Mouse (Mus musculus): ENCODE results near the gene Abcg2. TPM values are rescaled to one million over a fixed set of nuclear protein-coding genes. Genes with fewer than 3 reads are reported as not detected.

Gene Abcg2
- polyA plus RNA-seq, 1 experiment from 2014 or later, result 44.1 TPM

- no peak overlapping the region for H3K4me3 ChIP-seq (ENCODE audit: low read depth, low read length)
- no peak overlapping the region for H3K27ac ChIP-seq (ENCODE audit: low read depth, low read length)
- H3K4me2 ChIP-seq (ENCODE audit: low read depth, low read length, severe bottlenecking), result no peak overlapping the region
- no peaks in the 10 kb centered on the region for H3K4me1 ChIP-seq (replicated peaks; ENCODE audit: control insufficient read depth, insufficient read depth, low read length)
- DNase-seq (ENCODE audit: low spot score), result peak; percentile 55
- H3K9ac ChIP-seq (ENCODE audit: low read length), result no peak overlapping the region
- no peaks in the 10 kb centered on the region for H3K36me3 ChIP-seq (ENCODE audit: control insufficient read depth, insufficient read depth, low read length)
- 67% methylated on average over 4 of the region's 4 CpGs for WGBS
- peaks cover 6% of the 10 kb centered on the region; the same call in 1 of the 2 replicates for H3K9me3 ChIP-seq (ENCODE audit: control insufficient read depth, low read length)
- peak; percentile 82 for ATAC-seq (replicated peaks; ENCODE audit: low FRiP score)
- no peaks in the 10 kb centered on the region for H3K27me3 ChIP-seq (ENCODE audit: control insufficient read depth, insufficient read depth, low read length)
These were observed 26.7 kb downstream of the Abcg2 start for GRCm38 (mm10) chr6:58610760-58611654.

- Histone ChIP-seq H3K9ac (ENCODE audit: low read length) (no peak overlapping the region), H3K36me3 (ENCODE audit: control insufficient read depth, insufficient read depth, low read length) (no peaks in the 10 kb centered on the region), H3K9me3 (ENCODE audit: control insufficient read depth, low read length) (no peaks in the 10 kb centered on the region), H3K27ac (ENCODE audit: low read depth, low read length) (no peak overlapping the region), H3K27me3 (ENCODE audit: control insufficient read depth, insufficient read depth, low read length) (no peaks in the 10 kb centered on the region), H3K4me1 (replicated peaks; ENCODE audit: control insufficient read depth, insufficient read depth, low read length) (no peaks in the 10 kb centered on the region), H3K4me2 (ENCODE audit: low read depth, low read length, severe bottlenecking) (no peak overlapping the region), H3K4me3 (ENCODE audit: low read depth, low read length) (no peak overlapping the region)
- 85% methylated on average over 5 of the region's 5 CpGs for WGBS
- no peak for DNase-seq (ENCODE audit: low spot score)
- ATAC-seq (replicated peaks; ENCODE audit: low FRiP score), result no peak
These were observed 39.8 kb downstream of the Abcg2 start for GRCm38 (mm10) chr6:58624126-58624525.

DNA sequence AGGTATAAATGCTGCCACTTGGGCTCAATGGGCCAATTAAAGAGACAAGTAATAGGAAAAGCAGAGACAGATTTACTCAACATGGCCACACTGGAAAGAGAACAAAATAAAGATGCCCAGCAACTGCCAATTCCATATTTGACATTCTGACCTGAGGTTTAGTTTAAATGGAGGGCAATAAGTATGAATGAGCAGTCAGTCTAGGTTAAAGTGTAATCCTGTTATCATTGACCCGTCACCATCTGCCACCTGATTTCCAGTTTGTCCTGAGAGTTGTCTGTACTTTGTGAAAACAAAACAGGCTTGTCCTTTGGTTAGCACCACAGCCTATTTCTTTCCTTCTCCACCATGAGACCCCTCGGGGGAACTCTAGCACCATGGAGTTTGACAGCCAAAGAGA is 44.9 kb downstream of the Abcg2 start:
- Histone ChIP-seq H3K9ac (ENCODE audit: low read length) (no peak overlapping the region), H3K4me2 (ENCODE audit: low read depth, low read length, severe bottlenecking) (no peak overlapping the region), H3K27ac (ENCODE audit: low read depth, low read length) (no peak overlapping the region), H3K4me1 (replicated peaks; ENCODE audit: control insufficient read depth, insufficient read depth, low read length) (no peaks in the 10 kb centered on the region), H3K4me3 (ENCODE audit: low read depth, low read length) (no peak overlapping the region), H3K36me3 (ENCODE audit: control insufficient read depth, insufficient read depth, low read length) (no peaks in the 10 kb centered on the region), H3K9me3 (ENCODE audit: control insufficient read depth, low read length) (no peaks in the 10 kb centered on the region), H3K27me3 (ENCODE audit: control insufficient read depth, insufficient read depth, low read length) (no peaks in the 10 kb centered on the region)
- no peak for ATAC-seq (replicated peaks; ENCODE audit: low FRiP score)
- WGBS, result 94% methylated on average over 2 of the region's 2 CpGs
- no peak for DNase-seq (ENCODE audit: low spot score)

DNA sequence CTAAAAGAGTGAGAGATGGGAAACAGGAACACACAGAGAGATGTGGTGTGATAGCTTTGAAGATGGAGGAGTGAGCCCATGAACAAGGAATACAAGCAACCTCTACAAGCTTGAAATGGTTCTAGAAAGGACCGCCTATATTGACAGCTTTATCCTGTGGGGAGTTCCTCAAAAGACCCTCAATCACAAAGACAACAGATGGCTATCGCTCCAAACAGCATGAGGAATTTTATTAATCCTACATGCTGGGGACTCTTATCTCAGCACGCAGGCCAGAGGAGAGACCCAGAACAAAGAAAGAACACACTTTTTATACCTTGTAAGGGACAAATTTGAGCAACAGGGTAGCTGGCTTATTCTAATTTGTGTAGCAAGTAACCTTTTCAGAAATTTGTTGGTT is 48.1 kb downstream of the Abcg2 start:
- Histone ChIP-seq H3K27me3 (ENCODE audit: control insufficient read depth, insufficient read depth, low read length) (no peaks in the 10 kb centered on the region), H3K4me1 (replicated peaks; ENCODE audit: control insufficient read depth, insufficient read depth, low read length) (no peaks in the 10 kb centered on the region), H3K4me3 (ENCODE audit: low read depth, low read length) (no peak overlapping the region), H3K36me3 (ENCODE audit: control insufficient read depth, insufficient read depth, low read length) (no peaks in the 10 kb centered on the region), H3K9ac (ENCODE audit: low read length) (no peak overlapping the region), H3K4me2 (ENCODE audit: low read depth, low read length, severe bottlenecking) (no peak overlapping the region), H3K9me3 (ENCODE audit: control insufficient read depth, low read length) (no peaks in the 10 kb centered on the region), H3K27ac (ENCODE audit: low read depth, low read length) (no peak overlapping the region)
- DNase-seq (ENCODE audit: low spot score) (no peak), ATAC-seq (replicated peaks; ENCODE audit: low FRiP score) (no peak)
- 73% methylated on average over 3 of the region's 3 CpGs for WGBS

DNA sequence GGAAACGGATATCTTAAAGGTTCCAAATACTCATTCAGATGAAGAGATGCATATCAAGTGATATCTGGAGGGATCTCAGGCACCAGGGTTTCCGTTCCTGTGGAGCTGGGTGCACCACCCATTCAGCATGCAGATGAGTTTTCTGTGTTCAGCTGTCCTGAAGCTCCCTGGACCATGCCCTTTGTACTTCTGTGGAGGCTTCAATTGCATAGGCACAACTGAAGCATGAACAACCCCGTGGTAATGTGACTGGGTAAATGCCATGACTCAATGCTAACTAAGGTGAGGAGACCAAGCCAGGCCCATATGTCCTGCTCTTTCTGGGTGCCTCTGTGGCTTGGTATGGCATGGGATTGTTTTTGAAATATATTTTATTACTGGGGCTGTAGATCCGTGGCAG is 49.4 kb downstream of the Abcg2 start:
- Histone ChIP-seq H3K9ac (ENCODE audit: low read length) (no peak overlapping the region), H3K4me2 (ENCODE audit: low read depth, low read length, severe bottlenecking) (no peak overlapping the region), H3K4me3 (ENCODE audit: low read depth, low read length) (no peak overlapping the region), H3K36me3 (ENCODE audit: control insufficient read depth, insufficient read depth, low read length) (no peaks in the 10 kb centered on the region), H3K27me3 (ENCODE audit: control insufficient read depth, insufficient read depth, low read length) (no peaks in the 10 kb centered on the region), H3K4me1 (replicated peaks; ENCODE audit: control insufficient read depth, insufficient read depth, low read length) (no peaks in the 10 kb centered on the region), H3K27ac (ENCODE audit: low read depth, low read length) (no peak overlapping the region), H3K9me3 (ENCODE audit: control insufficient read depth, low read length) (no peaks in the 10 kb centered on the region)
- DNase-seq (ENCODE audit: low spot score) (no peak), ATAC-seq (replicated peaks; ENCODE audit: low FRiP score) (no peak)
- WGBS, result 75% methylated on average over 4 of the region's 4 CpGs

- no peak overlapping the region for H3K27ac ChIP-seq (ENCODE audit: low read depth, low read length)
- no peaks in the 10 kb centered on the region for H3K4me1 ChIP-seq (replicated peaks; ENCODE audit: control insufficient read depth, insufficient read depth, low read length)
- H3K4me3 ChIP-seq (ENCODE audit: low read depth, low read length), result no peak overlapping the region
- H3K36me3 ChIP-seq (ENCODE audit: control insufficient read depth, insufficient read depth, low read length), result no peaks in the 10 kb centered on the region
- H3K9ac ChIP-seq (ENCODE audit: low read length), result no peak overlapping the region
- H3K27me3 ChIP-seq (ENCODE audit: control insufficient read depth, insufficient read depth, low read length), result no peaks in the 10 kb centered on the region
- no peak overlapping the region for H3K4me2 ChIP-seq (ENCODE audit: low read depth, low read length, severe bottlenecking)
- DNase-seq (ENCODE audit: low spot score) (no peak), ATAC-seq (replicated peaks; ENCODE audit: low FRiP score) (no peak)
- H3K9me3 ChIP-seq (ENCODE audit: control insufficient read depth, low read length), result no peaks in the 10 kb centered on the region
These were observed 54.2 kb downstream of the Abcg2 start for GRCm38 (mm10) chr6:58638566-58638965.

DNA sequence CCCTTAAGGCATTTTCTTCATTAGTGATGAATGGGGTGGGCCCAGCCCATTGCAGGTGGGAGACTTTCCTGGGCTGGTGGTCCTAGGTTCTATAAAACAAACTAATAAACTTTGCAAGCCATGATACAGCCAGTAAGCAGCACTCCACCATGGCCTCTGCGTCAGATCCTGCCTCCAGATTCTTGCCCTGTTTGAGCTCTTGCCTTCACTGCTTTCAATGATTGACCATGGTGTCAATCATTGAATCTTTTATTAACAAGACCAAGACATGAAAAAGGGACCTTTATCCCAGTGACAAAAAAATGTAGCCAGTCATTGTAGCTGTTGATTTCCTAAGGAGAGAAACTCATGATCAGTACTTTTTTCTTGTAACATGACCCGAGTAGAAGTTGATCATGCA is 55.1 kb downstream of the Abcg2 start:
- Histone ChIP-seq H3K27me3 (ENCODE audit: control insufficient read depth, insufficient read depth, low read length) (no peaks in the 10 kb centered on the region), H3K27ac (ENCODE audit: low read depth, low read length) (no peak overlapping the region), H3K4me1 (replicated peaks; ENCODE audit: control insufficient read depth, insufficient read depth, low read length) (no peaks in the 10 kb centered on the region), H3K9me3 (ENCODE audit: control insufficient read depth, low read length) (no peaks in the 10 kb centered on the region), H3K9ac (ENCODE audit: low read length) (no peak overlapping the region), H3K4me2 (ENCODE audit: low read depth, low read length, severe bottlenecking) (no peak overlapping the region), H3K36me3 (ENCODE audit: control insufficient read depth, insufficient read depth, low read length) (no peaks in the 10 kb centered on the region), H3K4me3 (ENCODE audit: low read depth, low read length) (no peak overlapping the region)
- 85% methylated on average over 2 of the region's 2 CpGs for WGBS
- DNase-seq (ENCODE audit: low spot score) (no peak), ATAC-seq (replicated peaks; ENCODE audit: low FRiP score) (no peak)

DNA sequence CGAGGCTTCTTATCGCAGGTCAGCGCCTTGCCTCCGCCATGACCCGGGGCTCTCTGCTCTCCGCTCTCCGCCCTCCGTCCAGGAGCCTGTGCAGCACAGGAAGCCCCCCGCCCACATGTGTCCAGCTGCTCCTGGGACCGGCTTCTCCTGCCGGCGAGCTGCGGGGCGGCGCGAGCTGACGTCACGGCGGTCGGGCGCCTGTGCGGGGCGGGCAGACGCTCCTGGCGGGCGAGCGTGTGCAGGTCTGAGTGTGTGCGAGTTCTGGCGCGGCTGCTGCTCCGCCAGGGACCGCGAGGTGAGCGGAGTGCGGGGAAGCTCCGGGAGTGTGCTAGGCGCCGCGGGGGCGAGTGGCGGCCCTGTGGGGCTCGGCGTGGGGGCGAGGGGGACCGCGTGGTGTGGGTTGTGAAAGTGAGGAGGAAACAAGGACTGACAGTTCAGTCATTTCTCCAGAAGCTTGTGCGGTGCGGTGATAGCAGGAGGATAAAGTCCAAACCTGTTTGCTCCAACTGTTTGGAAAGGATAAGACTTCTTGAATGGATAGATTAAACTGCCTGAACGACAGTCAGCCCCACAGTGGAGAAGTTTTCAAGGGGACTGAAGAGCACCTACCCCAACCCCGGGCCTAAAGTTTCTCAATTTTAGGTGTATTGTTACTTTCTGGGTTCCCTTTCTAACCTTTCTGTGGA is 56.2 kb downstream of the Abcg2 start:
- H3K4me2 ChIP-seq (ENCODE audit: low read depth, low read length, severe bottlenecking), result peak overlapping the region; percentile 73
- H3K9ac ChIP-seq (ENCODE audit: low read length), result peak overlapping the region; percentile 81
- no peaks in the 10 kb centered on the region for H3K4me1 ChIP-seq (replicated peaks; ENCODE audit: control insufficient read depth, insufficient read depth, low read length)
- H3K27me3 ChIP-seq (ENCODE audit: control insufficient read depth, insufficient read depth, low read length), result no peaks in the 10 kb centered on the region
- WGBS, result under 1% methylated on average over 50 of the region's 50 CpGs
- peak; percentile 99 for ATAC-seq (replicated peaks; ENCODE audit: low FRiP score)
- no peak overlapping the region for H3K27ac ChIP-seq (ENCODE audit: low read depth, low read length)
- no peaks in the 10 kb centered on the region for H3K36me3 ChIP-seq (ENCODE audit: control insufficient read depth, insufficient read depth, low read length)
- no peaks in the 10 kb centered on the region for H3K9me3 ChIP-seq (ENCODE audit: control insufficient read depth, low read length)
- peak; percentile 92 for DNase-seq (ENCODE audit: low spot score)
- H3K4me3 ChIP-seq (ENCODE audit: low read depth, low read length), result peak overlapping the region; percentile 51

Measured in forebrain, embryonic 11.5 days (tissue).